Mouse (Mus musculus) Patski (cell line): ENCODE results near the gene Pea15a. TPM values are rescaled to one million over a fixed set of nuclear protein-coding genes. Genes with fewer than 3 reads are reported as not detected.
"Not testable (repeated sequence)": the region's sequence is repeated elsewhere in the genome, so short reads cannot be mapped to it uniquely, and the experiment has no call there.

Source experiments
- ATAC-seq: fragments of 100-300 bp; one replicate; pipeline ENCODE4 v1.8.0; 2021
- CTCF ChIA-PET: fragments of 350-600 bp; sonication (Branson Sonifier 250); formaldehyde crosslinking; loops from one replicate; lab custom pipeline; 2022; ENCODE audit warnings: inconsistent platforms; lab: Charles Lee
- POLR2A ChIA-PET: fragments of 350-600 bp; sonication (Branson Sonifier 250); formaldehyde crosslinking; loops from one replicate; lab custom pipeline; 2022; ENCODE audit warnings: antibody characterized with exemption, inconsistent platforms; lab: Charles Lee
- DNase-seq: peaks from one replicate; pipeline ENCODE4 v3.0.0-alpha.2; 2011; ENCODE audit warnings: low read depth, low spot score
- H3K27me3 ChIP-seq: fragments of 371-371 bp; one replicate; pipeline ENCODE4 v1.5.1; 2021
- CTCF ChIP-seq: fragments of 100-300 bp; IDR thresholded peaks from one replicate; pipeline ENCODE4 v1.5.1; 2021
- in situ Hi-C: fragments of 300-500 bp; cut with MboI; formaldehyde crosslinking; loops from 3 replicates; pipeline ENCODE4 v1.11.1; 2018; ENCODE audit warnings: low pct_unique_long_range_greater_than_20kb, mixed read lengths
- polyA plus RNA-seq: library from polyadenylated mRNA; unstranded; gene quantifications from one replicate; pipeline ENCODE4 v1.2.3, GENCODE M21; 2021

The Pea15a gene
- 723 TPM for polyA plus RNA-seq

- DNase-seq (no peak), ATAC-seq (peak; percentile 57)
- CTCF ChIA-PET, result interaction anchor here (1.0 to 2.5 kb wide), 4 partner anchors 11 to 103 kb away, joined by 3 to 11 read pairs (median 4); no protein-coding TSS in a partner anchor
- POLR2A ChIA-PET, result interaction anchor here (0.7 to 2.1 kb wide), 6 partner anchors 13 to 83 kb away, joined by 3 to 5 read pairs (median 3); partner anchors contain the start of gene Casq1
- TF ChIP-seq CTCF, result no peak
- no peaks in the 10 kb centered on the region for H3K27me3 ChIP-seq
- in situ Hi-C loops, result no loop called here
These were observed at the start of gene Pea15a for GRCm38 (mm10) chr1:172206141-172206917. Pea15a (minus strand) TSS chr1:172206804.

DNA sequence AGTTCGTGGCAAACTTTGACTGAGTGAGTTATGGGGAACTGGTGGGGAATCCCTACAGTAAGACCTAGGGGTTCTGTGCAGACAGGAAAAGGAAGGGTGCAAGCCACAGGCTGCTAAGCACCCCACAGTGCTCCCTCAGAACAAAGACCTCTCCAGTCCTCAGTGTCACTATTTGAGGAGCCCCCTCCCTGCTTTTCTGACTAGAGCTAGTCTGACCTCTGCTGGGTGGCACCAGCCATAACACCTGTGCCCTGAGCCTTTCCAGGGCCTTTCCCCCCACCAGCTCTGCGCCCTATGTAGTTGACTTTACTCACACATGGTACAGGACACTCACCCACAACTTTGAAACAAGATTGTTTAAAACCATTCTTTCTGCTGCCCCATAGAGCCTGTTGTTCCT lies 41.1 kb upstream of the Pea15a start:
- peak; percentile 84 for TF ChIP-seq CTCF
- ChIA-PET CTCF (interaction anchor here (1.0 to 3.9 kb wide), 11 partner anchors 12 to 104 kb away, joined by 3 to 33 read pairs (median 4); partner anchors contain the start of genes Atp1a2, Atp1a4, Casq1 and Igsf8), POLR2A (interaction anchor here (1.0 kb wide), 1 partner anchor 31 kb away, joined by 3 read pairs; no protein-coding TSS in a partner anchor)
- no peak for DNase-seq
- in situ Hi-C loops, result no loop called here
- H3K27me3 ChIP-seq, result no peaks in the 10 kb centered on the region
- peak; percentile 69 for ATAC-seq

GRCm38 (mm10) chr1:172247216-172247615 lies 40.6 kb upstream of the Pea15a start:
- no peaks in the 10 kb centered on the region for H3K27me3 ChIP-seq
- DNase-seq, result no peak
- ChIA-PET POLR2A (interaction anchor here (0.8 to 1.0 kb wide), 2 partner anchors 14 to 32 kb away, joined by 3 read pairs; no protein-coding TSS in a partner anchor), CTCF (interaction anchor here (1.0 to 3.9 kb wide), 13 partner anchors 12 to 107 kb away, joined by 3 to 33 read pairs (median 3); partner anchors contain the start of genes Atp1a2, Atp1a4, Casq1 and Igsf8)
- ATAC-seq, result no peak
- in situ Hi-C loops, result no loop called here
- no peak for TF ChIP-seq CTCF

DNA sequence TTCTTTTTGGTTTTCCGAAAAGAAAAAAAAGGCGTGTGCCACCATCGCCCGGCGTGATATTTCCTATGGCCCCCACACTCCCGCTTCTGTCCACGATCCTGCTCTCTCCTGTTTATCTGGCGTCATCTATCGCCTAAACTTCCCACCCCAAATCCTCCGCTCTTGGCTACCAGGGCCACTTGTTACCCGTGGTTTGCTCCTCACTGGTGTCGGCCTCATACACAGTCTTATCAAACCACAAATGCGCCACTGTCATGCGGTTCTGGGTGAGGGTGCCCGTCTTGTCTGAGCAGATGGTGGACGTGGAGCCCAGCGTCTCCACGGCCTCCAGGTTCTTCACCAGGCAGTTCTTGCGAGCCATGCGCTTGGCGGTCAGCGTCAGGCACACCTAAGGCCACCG lies 38.0 kb upstream of the Pea15a start:
- CTCF ChIA-PET, result interaction anchor here (0.9 to 12.3 kb wide), 4 partner anchors 21 to 91 kb away, joined by 3 to 144 read pairs (median 12); partner anchors contain the start of gene Casq1
- DNase-seq, H3K27me3 ChIP-seq, in situ Hi-C loops, POLR2A ChIA-PET, ATAC-seq: not testable (repeated sequence)

GRCm38 (mm10) chr1:172243547-172244205 lies 37.1 kb upstream of the Pea15a start:
- no peak for ATAC-seq
- no peaks in the 10 kb centered on the region for H3K27me3 ChIP-seq
- ChIA-PET POLR2A (interaction anchor here (1.5 to 4.1 kb wide), 3 partner anchors 26 to 64 kb away, joined by 5 to 19 read pairs (median 11); no protein-coding TSS in a partner anchor), CTCF (interaction anchor here (0.8 to 12.3 kb wide), 10 partner anchors 11 to 124 kb away, joined by 3 to 144 read pairs (median 6); partner anchors contain the start of gene Casq1)
- no peak for TF ChIP-seq CTCF
- in situ Hi-C loops, result no loop called here
- no peak for DNase-seq

DNA sequence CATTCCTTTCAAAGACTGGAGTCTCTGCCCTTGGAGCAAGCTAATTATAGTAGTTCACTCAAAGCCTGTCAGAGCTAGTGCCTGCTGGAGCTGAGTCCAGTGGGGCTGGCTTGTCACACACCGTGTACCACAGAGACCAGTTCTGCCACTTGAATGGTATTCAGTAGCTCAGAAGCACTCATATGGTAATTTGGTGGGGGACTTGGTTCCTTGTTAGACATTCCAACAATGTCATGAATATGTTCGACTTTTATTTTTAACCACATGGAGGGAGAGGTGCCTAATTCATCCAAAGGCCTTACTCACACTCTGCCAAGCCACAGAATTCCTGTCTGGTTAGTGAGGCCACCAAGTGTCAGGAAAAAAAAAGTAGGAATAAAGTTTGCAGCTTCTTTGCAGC lies 35.8 kb upstream of the Pea15a start:
- TF ChIP-seq CTCF, result peak; percentile 16
- POLR2A ChIA-PET, result interaction anchor here (0.6 to 4.1 kb wide), 5 partner anchors 25 to 65 kb away, joined by 4 to 19 read pairs (median 5); partner anchors contain the start of gene Pea15a
- CTCF ChIA-PET, result interaction anchor here (1.0 to 12.3 kb wide), 12 partner anchors 12 to 123 kb away, joined by 3 to 144 read pairs (median 6); partner anchors contain the start of gene Casq1
- H3K27me3 ChIP-seq, result no peaks in the 10 kb centered on the region
- ATAC-seq, result peak; percentile 93
- in situ Hi-C loops, result no loop called here
- DNase-seq, result peak; percentile 91

GRCm38 (mm10) chr1:172240945-172241708 lies 34.5 kb upstream of the Pea15a start:
- ChIA-PET POLR2A (interaction anchor here (0.5 to 4.1 kb wide), 4 partner anchors 13 to 38 kb away, joined by 3 to 19 read pairs (median 4); no protein-coding TSS in a partner anchor), CTCF (interaction anchor here (0.8 to 12.3 kb wide), 5 partner anchors 17 to 115 kb away, joined by 3 to 144 read pairs (median 3); partner anchors contain the start of genes Casq1 and Pex19)

GRCm38 (mm10) chr1:172229215-172229614 lies 22.6 kb upstream of the Pea15a start:
- in situ Hi-C loops, result no loop called here
- DNase-seq (no peak), ATAC-seq (no peak)
- CTCF ChIA-PET, result interaction anchor here (14.5 kb wide), 1 partner anchor 9 kb away, joined by 144 read pairs; no protein-coding TSS in a partner anchor
- H3K27me3 ChIP-seq, result no peaks in the 10 kb centered on the region
- POLR2A ChIA-PET, result interaction anchor here (1.0 kb wide), 1 partner anchor 23 kb away, joined by 3 read pairs; no protein-coding TSS in a partner anchor
- TF ChIP-seq CTCF, result no peak

More at GRCm38 (mm10) chr1:172240945-172241708, 34.5 kb upstream of the Pea15a start:
- in situ Hi-C loops, result no loop called here
- peak; percentile 85 for DNase-seq
- H3K27me3 ChIP-seq, result no peaks in the 10 kb centered on the region
- TF ChIP-seq CTCF, result no peak
- peak; percentile 33 for ATAC-seq

DNA sequence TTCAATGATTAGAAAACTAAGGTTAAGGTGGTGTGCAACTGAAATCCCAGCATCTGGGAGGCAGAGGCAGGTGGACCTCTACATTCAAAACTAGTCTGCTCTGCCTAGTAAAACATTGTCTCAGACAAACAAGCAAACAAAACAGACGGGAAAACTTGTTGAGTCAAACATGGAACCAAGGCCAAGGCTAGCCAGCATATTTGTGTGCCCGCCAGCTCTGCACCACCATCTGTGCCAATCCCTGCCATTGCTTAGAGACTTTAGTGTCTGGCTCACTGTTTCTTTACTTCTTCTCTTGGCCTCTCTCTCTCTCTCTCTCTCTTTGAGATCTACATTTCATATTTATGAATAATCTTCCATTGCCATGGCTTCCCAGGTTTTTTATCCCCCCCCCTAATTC lies 21.6 kb upstream of the Pea15a start:
- TF ChIP-seq CTCF, result no peak
- ATAC-seq (no peak), DNase-seq (no peak)
- CTCF ChIA-PET, result interaction anchor here (14.5 kb wide), 1 partner anchor 10 kb away, joined by 144 read pairs; no protein-coding TSS in a partner anchor
- no peaks in the 10 kb centered on the region for H3K27me3 ChIP-seq
- POLR2A ChIA-PET, result interaction anchor here (0.7 to 1.0 kb wide), 3 partner anchors 12 to 1375 kb away, joined by 3 read pairs; no protein-coding TSS in a partner anchor
- in situ Hi-C loops, result no loop called here
